Mouse (Mus musculus): Measurements from ENCODE around the gene Zp2.

- no peak for TF ChIP-seq POLR2A (IDR thresholded peaks at IDR 0.05; ENCODE audit: borderline replicate concordance, control insufficient read depth, low read depth, low read length)
- TF ChIP-seq CTCF (IDR thresholded peaks at IDR 0.05; ENCODE audit: control insufficient read depth, insufficient read depth, low read length), result peak; percentile 44; the same call in 1 of the 2 replicates
These were observed 20.2 kb downstream of the Zp2 start for GRCm38 (mm10) chr7:120124844-120125243.
